Mouse (Mus musculus) limb, embryonic 14.5 days (tissue): ENCODE results near the gene Myo1f. TPM values are rescaled to one million over a fixed set of nuclear protein-coding genes. Genes with fewer than 3 reads are reported as not detected.

ENCODE experiments used
- ATAC-seq: fragments of 200-750 bp; cut with Nextera tagmentation; 2 replicates; pipeline ENCODE4 v1.8.0; 2017; ENCODE audit warnings: low read depth, moderate number of reproducible peaks, moderate TSS enrichment; ENCODE audit not compliant: low FRiP score
- DNase-seq: peaks from one replicate; pipeline ENCODE4 v3.0.0-alpha.2; 2015; ENCODE audit warnings: low spot score
- H3K27ac ChIP-seq: fragments of 300-500 bp; sonication (generic); replicated peaks from 2 replicates; pipeline ENCODE4 v1.5.1; 2014; ENCODE audit warnings: low read depth, mild to moderate bottlenecking, low read length, moderate library complexity, mixed read lengths
- H3K27me3 ChIP-seq: fragments of 300-500 bp; sonication (generic); 2 replicates; pipeline ENCODE4 v1.6.1; 2014; ENCODE audit warnings: low read length, mixed read lengths; ENCODE audit not compliant: control insufficient read depth, insufficient read depth
- H3K36me3 ChIP-seq: fragments of 300-500 bp; sonication (generic); 2 replicates; pipeline ENCODE4 v1.6.1; 2014; ENCODE audit warnings: mild to moderate bottlenecking, low read length, moderate library complexity, mixed read lengths; ENCODE audit not compliant: control insufficient read depth, insufficient read depth
- H3K4me1 ChIP-seq: fragments of 300-500 bp; sonication (generic); 2 replicates; pipeline ENCODE4 v1.6.1; 2014; ENCODE audit warnings: antibody characterized with exemption, low read length, mixed read lengths; ENCODE audit not compliant: control insufficient read depth, insufficient read depth
- H3K4me2 ChIP-seq: fragments of 300-500 bp; sonication (generic); replicated peaks from 2 replicates; pipeline ENCODE4 v1.6.1; 2014; ENCODE audit warnings: low read depth, mild to moderate bottlenecking, low read length, moderate library complexity; ENCODE audit not compliant: severe bottlenecking
- H3K4me3 ChIP-seq: fragments of 300-500 bp; sonication (generic); replicated peaks from 2 replicates; pipeline ENCODE4 v1.5.1; 2014; ENCODE audit warnings: low read length
- H3K9ac ChIP-seq: fragments of 300-500 bp; sonication (generic); 2 replicates; pipeline ENCODE4 v1.6.1; 2014; ENCODE audit warnings: mild to moderate bottlenecking, low read depth, low read length, moderate library complexity; ENCODE audit not compliant: severe bottlenecking
- H3K9me3 ChIP-seq: fragments of 300-500 bp; sonication (generic); 2 replicates; pipeline ENCODE4 v1.6.1; 2016; ENCODE audit warnings: low read length; ENCODE audit not compliant: control insufficient read depth
- POLR2A ChIP-seq: fragments of 200-500 bp; IDR thresholded peaks from 2 replicates; pipeline ENCODE4 v1.8.0; 2012; ENCODE audit warnings: inconsistent platforms, mild to moderate bottlenecking, moderate library complexity, borderline replicate concordance; ENCODE audit not compliant: insufficient read depth, insufficient read length; ENCODE audit errors: extremely low read depth
- WGBS: fragments of 180-500 bp; shearing (Covaris S2); extraction: QIAGEN DNeasy Blood & Tissue Kit; methylation state at CpG from one replicate; pipeline ENCODE4 v1.1.7; 2014; 5-methylcytosine and 5-hydroxymethylcytosine counted together
- polyA plus RNA-seq, 2 experiments: library from polyadenylated mRNA; depleted of rRNA in 1 of 2; stranded (reverse) in 1 of 2; unstranded in 1 of 2; fragments of >200 nt; fragmentation: Nextera tagmentation in 1 of 2; extraction: Ambion mirVana in 1 of 2; gene quantifications; 2 replicates each; pipeline versions ENCODE4 v1.2.1 to v1.2.3; 2012 to 2014

The Myo1f gene
- polyA plus RNA-seq, 2 experiments: 3.5 to 5.0 TPM

GRCm38 (mm10) chr17:33552964-33553363, 2.5 kb upstream of the Myo1f start:
- no peaks in the 10 kb centered on the region for H3K27me3 ChIP-seq
- H3K4me1 ChIP-seq: no peaks in the 10 kb centered on the region
- H3K4me3 ChIP-seq: no peak overlapping the region
- no peak overlapping the region for H3K4me2 ChIP-seq
- ATAC-seq (0 out of 2 replicates have a peak, but pooled peaks have one; percentile 11), DNase-seq (peak; percentile 59)
- H3K27ac ChIP-seq: no peak overlapping the region
- H3K9ac ChIP-seq: no peak overlapping the region
- WGBS: 53% methylated on average over 4 of the region's 4 CpGs
- TF ChIP-seq POLR2A: no peak
- peaks cover 57% of the 10 kb centered on the region for H3K36me3 ChIP-seq
- H3K9me3 ChIP-seq: no peaks in the 10 kb centered on the region

GRCm38 (mm10) chr17:33554536-33554935, 971 bp upstream of the Myo1f start:
- peaks cover 42% of the 10 kb centered on the region for H3K36me3 ChIP-seq
- no peak for TF ChIP-seq POLR2A
- ATAC-seq: no peak
- no peak overlapping the region for H3K9ac ChIP-seq
- WGBS: 96% methylated on average over 1 of the region's 1 CpGs
- no peak overlapping the region for H3K4me3 ChIP-seq
- DNase-seq: no peak
- no peaks in the 10 kb centered on the region for H3K9me3 ChIP-seq
- no peaks in the 10 kb centered on the region for H3K4me1 ChIP-seq
- H3K27ac ChIP-seq: no peak overlapping the region
- no peaks in the 10 kb centered on the region for H3K27me3 ChIP-seq
- no peak overlapping the region for H3K4me2 ChIP-seq

- WGBS: 79% methylated on average over 4 of the region's 4 CpGs
- H3K9me3 ChIP-seq: no peaks in the 10 kb centered on the region
- peaks cover 9% of the 10 kb centered on the region for H3K36me3 ChIP-seq
- TF ChIP-seq POLR2A: no peak
- H3K9ac ChIP-seq: no peak overlapping the region
- no peak overlapping the region for H3K4me2 ChIP-seq
- ATAC-seq (no peak), DNase-seq (no peak)
- H3K4me3 ChIP-seq: no peak overlapping the region
- no peaks in the 10 kb centered on the region for H3K27me3 ChIP-seq
- H3K27ac ChIP-seq: no peak overlapping the region
- no peaks in the 10 kb centered on the region for H3K4me1 ChIP-seq
These were observed 2.4 kb downstream of the Myo1f start for GRCm38 (mm10) chr17:33557922-33558321.

- DNase-seq (no peak), ATAC-seq (no peak)
- Histone ChIP-seq H3K9ac (no peak overlapping the region), H3K4me1 (no peaks in the 10 kb centered on the region), H3K27ac (no peak overlapping the region), H3K4me2 (no peak overlapping the region), H3K9me3 (no peaks in the 10 kb centered on the region), H3K4me3 (no peak overlapping the region), H3K27me3 (no peaks in the 10 kb centered on the region), H3K36me3 (no peaks in the 10 kb centered on the region)
- 72% methylated on average over 2 of the region's 2 CpGs for WGBS
- TF ChIP-seq POLR2A: no peak
These were observed 8.1 kb downstream of the Myo1f start for GRCm38 (mm10) chr17:33563527-33564076.

- 67% methylated on average over 1 of the region's 1 CpGs for WGBS
- H3K9ac ChIP-seq: no peak overlapping the region
- H3K9me3 ChIP-seq: no peaks in the 10 kb centered on the region
- H3K27me3 ChIP-seq: no peaks in the 10 kb centered on the region
- H3K36me3 ChIP-seq: no peaks in the 10 kb centered on the region
- no peak for TF ChIP-seq POLR2A
- no peak overlapping the region for H3K4me2 ChIP-seq
- H3K4me1 ChIP-seq: no peaks in the 10 kb centered on the region
- no peak for ATAC-seq
- no peak overlapping the region for H3K27ac ChIP-seq
- H3K4me3 ChIP-seq: no peak overlapping the region
- no peak for DNase-seq
These were observed 9.1 kb downstream of the Myo1f start for GRCm38 (mm10) chr17:33564599-33564998.

- Histone ChIP-seq H3K4me1 (no peaks in the 10 kb centered on the region), H3K9ac (no peak overlapping the region), H3K27ac (no peak overlapping the region), H3K36me3 (no peaks in the 10 kb centered on the region), H3K4me2 (no peak overlapping the region), H3K4me3 (no peak overlapping the region), H3K27me3 (no peaks in the 10 kb centered on the region), H3K9me3 (no peaks in the 10 kb centered on the region)
- TF ChIP-seq POLR2A: no peak
- DNase-seq (no peak), ATAC-seq (no peak)
- 69% methylated on average over 2 of the region's 2 CpGs for WGBS
These were observed 10.7 kb downstream of the Myo1f start for GRCm38 (mm10) chr17:33566182-33566581.
